Mouse (Mus musculus) embryonic facial prominence, embryonic 15.5 days (tissue): ENCODE measurements around the gene Gm10720. TPM values are rescaled to one million over a fixed set of nuclear protein-coding genes. Genes with fewer than 3 reads are reported as not detected.
"Not testable (repeated sequence)": the region's sequence is repeated elsewhere in the genome, so short reads cannot be mapped to it uniquely, and the experiment has no call there.

Experiments used
- ATAC-seq: fragments of 200-750 bp; cut with Nextera tagmentation; 2 replicates; pipeline ENCODE4 v1.8.0; 2017; ENCODE audit warnings: low read depth, moderate TSS enrichment; ENCODE audit not compliant: insufficient number of reproducible peaks, low FRiP score, low TSS enrichment
- H3K27ac ChIP-seq: fragments of 300-500 bp; sonication (generic); replicated peaks from 2 replicates; pipeline ENCODE4 v1.5.1; 2015; ENCODE audit warnings: mild to moderate bottlenecking, inconsistent platforms
- H3K27me3 ChIP-seq: fragments of 300-500 bp; sonication (generic); 2 replicates; pipeline ENCODE4 v1.6.1; 2015; ENCODE audit warnings: inconsistent platforms
- H3K36me3 ChIP-seq: fragments of 300-500 bp; sonication (generic); 2 replicates; pipeline ENCODE4 v1.6.1; 2015; ENCODE audit warnings: mild to moderate bottlenecking, inconsistent platforms
- H3K4me1 ChIP-seq: fragments of 300-500 bp; sonication (generic); 2 replicates; pipeline ENCODE4 v1.6.1; 2015; ENCODE audit warnings: inconsistent platforms
- H3K4me2 ChIP-seq: fragments of 300-500 bp; sonication (generic); replicated peaks from 2 replicates; pipeline ENCODE4 v1.6.1; 2015; ENCODE audit warnings: mild to moderate bottlenecking, inconsistent platforms
- H3K4me3 ChIP-seq: fragments of 300-500 bp; sonication (generic); replicated peaks from 2 replicates; pipeline ENCODE4 v1.5.1; 2015; ENCODE audit warnings: mild to moderate bottlenecking, inconsistent platforms
- H3K9ac ChIP-seq: fragments of 300-500 bp; sonication (generic); 2 replicates; pipeline ENCODE4 v1.6.1; 2015; ENCODE audit warnings: inconsistent platforms
- H3K9me3 ChIP-seq: fragments of 300-500 bp; sonication (generic); replicated peaks from 2 replicates; pipeline ENCODE4 v1.6.1; 2016; ENCODE audit warnings: inconsistent platforms
- WGBS: fragments of 180-500 bp; shearing (Covaris S2); methylation state at CpG from one replicate; pipeline ENCODE4 v1.1.7; 2015; 5-methylcytosine and 5-hydroxymethylcytosine counted together
- polyA plus RNA-seq: library from polyadenylated mRNA; unstranded; fragments of >200 nt; fragmentation: Nextera tagmentation; extraction: Ambion mirVana; gene quantifications from 2 replicates; pipeline ENCODE4 v1.2.1, GENCODE M21; 2015

Gene Gm10720
- polyA plus RNA-seq, 1 experiment from 2014 or later = not detected

- not testable (repeated sequence) for H3K4me1 ChIP-seq, H3K27me3 ChIP-seq, H3K9me3 ChIP-seq, H3K36me3 ChIP-seq, ATAC-seq, H3K4me2 ChIP-seq, H3K27ac ChIP-seq, H3K4me3 ChIP-seq, H3K9ac ChIP-seq
- WGBS = 76% methylated on average over 6 of the region's 6 CpGs
Observed at GRCm38 (mm10) chr9:3015896-3016295, 442 bp downstream of the Gm10720 start.

GRCm38 (mm10) chr9:3017108-3017507 lies 1.7 kb downstream of the Gm10720 start, which contains the start of gene Gm10719:
TSS of gene Gm10719 (plus strand) at chr9:3017408.
- ATAC-seq, H3K36me3 ChIP-seq, H3K9me3 ChIP-seq, H3K4me1 ChIP-seq, H3K4me3 ChIP-seq, H3K4me2 ChIP-seq, H3K27me3 ChIP-seq, H3K27ac ChIP-seq, H3K9ac ChIP-seq: not testable (repeated sequence)
- WGBS = 44% methylated on average over 2 of the region's 9 CpGs

- H3K27ac ChIP-seq, H3K36me3 ChIP-seq, H3K4me3 ChIP-seq, H3K9ac ChIP-seq, ATAC-seq, H3K4me2 ChIP-seq, H3K9me3 ChIP-seq, H3K27me3 ChIP-seq, H3K4me1 ChIP-seq: not testable (repeated sequence)
- WGBS = 64% methylated on average over 9 of the region's 9 CpGs
Observed at GRCm38 (mm10) chr9:3018944-3019343, 3.5 kb downstream of the Gm10720 start.

GRCm38 (mm10) chr9:3019835-3020727 lies 4.6 kb downstream of the Gm10720 start:
- H3K9me3 ChIP-seq, H3K4me1 ChIP-seq, H3K4me2 ChIP-seq, H3K9ac ChIP-seq, H3K27me3 ChIP-seq, H3K36me3 ChIP-seq, H3K27ac ChIP-seq, H3K4me3 ChIP-seq: not testable (repeated sequence)
- ATAC-seq = peak; percentile 67; the same call in 1 of the 2 replicates
- WGBS = 78% methylated on average over 17 of the region's 19 CpGs

GRCm38 (mm10) chr9:3022316-3023008 lies 7.0 kb downstream of the Gm10720 start:
- H3K27me3 ChIP-seq, H3K36me3 ChIP-seq, H3K4me2 ChIP-seq, H3K4me3 ChIP-seq, H3K9me3 ChIP-seq, H3K9ac ChIP-seq, H3K27ac ChIP-seq, H3K4me1 ChIP-seq, ATAC-seq: not testable (repeated sequence)
- 76% methylated on average over 11 of the region's 13 CpGs for WGBS

- not testable (repeated sequence) for H3K27me3 ChIP-seq, H3K4me1 ChIP-seq, ATAC-seq, H3K9ac ChIP-seq, H3K9me3 ChIP-seq, H3K4me2 ChIP-seq, H3K36me3 ChIP-seq, H3K4me3 ChIP-seq, H3K27ac ChIP-seq
- 76% methylated on average over 12 of the region's 13 CpGs for WGBS
Observed at GRCm38 (mm10) chr9:3023312-3023984, 8.0 kb downstream of the Gm10720 start, which contains the start of gene Gm10718. TSS of gene Gm10718 (plus strand) at chr9:3023547.

GRCm38 (mm10) chr9:3023985-3024648 lies 8.7 kb downstream of the Gm10720 start:
- H3K36me3 ChIP-seq, H3K9me3 ChIP-seq, H3K9ac ChIP-seq, H3K4me2 ChIP-seq, H3K27me3 ChIP-seq, H3K4me1 ChIP-seq, H3K27ac ChIP-seq, ATAC-seq, H3K4me3 ChIP-seq: not testable (repeated sequence)
- 77% methylated on average over 16 of the region's 16 CpGs for WGBS

GRCm38 (mm10) chr9:3024912-3025467 lies 9.5 kb downstream of the Gm10720 start, which contains the start of gene Gm10717:
TSS of gene Gm10717 (plus strand) at chr9:3025417.
- H3K36me3 ChIP-seq, H3K9ac ChIP-seq, H3K4me1 ChIP-seq, H3K9me3 ChIP-seq, H3K27me3 ChIP-seq, H3K4me2 ChIP-seq, H3K27ac ChIP-seq, ATAC-seq, H3K4me3 ChIP-seq: not testable (repeated sequence)
- WGBS = 71% methylated on average over 12 of the region's 12 CpGs

- not testable (repeated sequence) for H3K36me3 ChIP-seq, H3K9me3 ChIP-seq, H3K27me3 ChIP-seq, ATAC-seq, H3K9ac ChIP-seq, H3K4me1 ChIP-seq, H3K4me3 ChIP-seq, H3K4me2 ChIP-seq, H3K27ac ChIP-seq
- WGBS = 72% methylated on average over 6 of the region's 6 CpGs
Observed at GRCm38 (mm10) chr9:3025653-3026052, 10.2 kb downstream of the Gm10720 start.

GRCm38 (mm10) chr9:3026136-3026535 lies 10.7 kb downstream of the Gm10720 start:
- H3K4me3 ChIP-seq, H3K36me3 ChIP-seq, H3K27me3 ChIP-seq, ATAC-seq, H3K4me2 ChIP-seq, H3K27ac ChIP-seq, H3K9ac ChIP-seq, H3K4me1 ChIP-seq, H3K9me3 ChIP-seq: not testable (repeated sequence)
- WGBS = 73% methylated on average over 5 of the region's 5 CpGs
